Mouse (Mus musculus) limb, embryonic 11.5 days (tissue): ENCODE data around the gene Ablim2. TPM values are rescaled to one million over a fixed set of nuclear protein-coding genes. Genes with fewer than 3 reads are reported as not detected.

Experiments
- ATAC-seq: fragments of 200-750 bp; cut with Nextera tagmentation; 2 replicates; pipeline ENCODE4 v1.8.0; 2017; ENCODE audit warnings: low read depth; ENCODE audit not compliant: insufficient number of reproducible peaks, low FRiP score, low TSS enrichment
- DNase-seq: peaks from one replicate; pipeline ENCODE4 v3.0.0-alpha.2; 2015; ENCODE audit warnings: low spot score
- H3K27ac ChIP-seq: fragments of 300-500 bp; sonication (generic); replicated peaks from 2 replicates; pipeline ENCODE4 v1.5.1; 2014; ENCODE audit warnings: low read depth, mild to moderate bottlenecking, low read length
- H3K27me3 ChIP-seq: fragments of 300-500 bp; sonication (generic); 2 replicates; pipeline ENCODE4 v1.6.1; 2014; ENCODE audit warnings: mild to moderate bottlenecking, low read length, mixed read lengths; ENCODE audit not compliant: control insufficient read depth, insufficient read depth
- H3K36me3 ChIP-seq: fragments of 300-500 bp; sonication (generic); 2 replicates; pipeline ENCODE4 v1.6.1; 2014; ENCODE audit warnings: mild to moderate bottlenecking, low read length, moderate library complexity, mixed read lengths; ENCODE audit not compliant: control insufficient read depth, insufficient read depth
- H3K4me1 ChIP-seq: fragments of 300-500 bp; sonication (generic); 2 replicates; pipeline ENCODE4 v1.6.1; 2014; ENCODE audit warnings: low read length, mixed read lengths; ENCODE audit not compliant: control insufficient read depth, insufficient read depth
- H3K4me2 ChIP-seq: fragments of 300-500 bp; sonication (generic); 2 replicates; pipeline ENCODE4 v1.6.1; 2014; ENCODE audit warnings: low read depth, mild to moderate bottlenecking, moderate library complexity; ENCODE audit not compliant: severe bottlenecking
- H3K4me3 ChIP-seq: fragments of 300-500 bp; sonication (generic); 2 replicates; pipeline ENCODE4 v1.5.1; 2014; ENCODE audit warnings: low read depth, low read length
- H3K9ac ChIP-seq: fragments of 300-500 bp; sonication (generic); 2 replicates; pipeline ENCODE4 v1.6.1; 2014; ENCODE audit warnings: mild to moderate bottlenecking, low read length
- H3K9me3 ChIP-seq: fragments of 300-500 bp; sonication (generic); 2 replicates; pipeline ENCODE4 v1.6.1; 2016; ENCODE audit warnings: low read length; ENCODE audit not compliant: control insufficient read depth
- WGBS: fragments of 180-500 bp; shearing (Covaris S2); extraction: QIAGEN DNeasy Blood & Tissue Kit; methylation state at CpG from one replicate; pipeline ENCODE4 v1.1.7; 2014; 5-methylcytosine and 5-hydroxymethylcytosine counted together
- polyA plus RNA-seq: library from polyadenylated mRNA; unstranded; fragments of >200 nt; fragmentation: Nextera tagmentation; extraction: Ambion mirVana; gene quantifications from 2 replicates; pipeline ENCODE4 v1.2.1, GENCODE M21; 2014

The Ablim2 gene
- polyA plus RNA-seq, 1 experiment from 2014 or later, result 1.3 TPM

GRCm38 (mm10) chr5:35907090-35907489, 149.4 kb downstream of the Ablim2 start:
- no peaks in the 10 kb centered on the region for H3K36me3 ChIP-seq
- no peaks in the 10 kb centered on the region for H3K9me3 ChIP-seq
- peaks cover 20% of the 10 kb centered on the region for H3K4me1 ChIP-seq
- DNase-seq (no peak), ATAC-seq (no peak)
- no peak overlapping the region for H3K9ac ChIP-seq
- H3K27me3 ChIP-seq, result no peaks in the 10 kb centered on the region
- no peak overlapping the region for H3K4me3 ChIP-seq
- 85% methylated on average over 4 of the region's 4 CpGs for WGBS
- no peak overlapping the region for H3K27ac ChIP-seq
- no peak overlapping the region for H3K4me2 ChIP-seq

- H3K4me2 ChIP-seq, result no peak overlapping the region
- no peak overlapping the region for H3K27ac ChIP-seq
- peaks cover 20% of the 10 kb centered on the region for H3K4me1 ChIP-seq
- H3K27me3 ChIP-seq, result no peaks in the 10 kb centered on the region
- H3K9ac ChIP-seq, result no peak overlapping the region
- WGBS, result 50% methylated on average over 15 of the region's 15 CpGs
- ATAC-seq, result no peak; the same call in 1 of the 2 replicates
- no peaks in the 10 kb centered on the region for H3K9me3 ChIP-seq
- H3K36me3 ChIP-seq, result no peaks in the 10 kb centered on the region
- no peak for DNase-seq
- no peak overlapping the region for H3K4me3 ChIP-seq
Observed at GRCm38 (mm10) chr5:35907633-35908426, 150.2 kb downstream of the Ablim2 start.

GRCm38 (mm10) chr5:35908626-35909443, 151.2 kb downstream of the Ablim2 start:
- WGBS, result 82% methylated on average over 13 of the region's 13 CpGs
- Histone ChIP-seq H3K9ac (no peak overlapping the region), H3K36me3 (no peaks in the 10 kb centered on the region), H3K4me1 (peaks cover 20% of the 10 kb centered on the region), H3K4me2 (no peak overlapping the region), H3K4me3 (no peak overlapping the region), H3K27ac (no peak overlapping the region), H3K27me3 (no peaks in the 10 kb centered on the region), H3K9me3 (no peaks in the 10 kb centered on the region)
- DNase-seq (no peak), ATAC-seq (no peak)

- Histone ChIP-seq H3K9me3 (no peaks in the 10 kb centered on the region), H3K9ac (no peak overlapping the region), H3K27ac (no peak overlapping the region), H3K36me3 (no peaks in the 10 kb centered on the region), H3K27me3 (no peaks in the 10 kb centered on the region), H3K4me2 (no peak overlapping the region), H3K4me1 (peaks cover 19% of the 10 kb centered on the region), H3K4me3 (no peak overlapping the region)
- ATAC-seq, result no peak
- no peak for DNase-seq
- WGBS, result 60% methylated on average over 12 of the region's 12 CpGs
Observed at GRCm38 (mm10) chr5:35915629-35916300, 158.1 kb downstream of the Ablim2 start.

- 80% methylated on average over 5 of the region's 5 CpGs for WGBS
- ATAC-seq, result no peak
- H3K4me2 ChIP-seq, result no peak overlapping the region
Observed at GRCm38 (mm10) chr5:35916666-35917065, 159.0 kb downstream of the Ablim2 start.

GRCm38 (mm10) chr5:35918387-35918786, 160.7 kb downstream of the Ablim2 start:
- DNase-seq (no peak), ATAC-seq (no peak)
- Histone ChIP-seq H3K9me3 (no peaks in the 10 kb centered on the region), H3K27ac (0 out of 2 replicates have a peak overlapping the region, but pooled peaks have one; percentile 36), H3K9ac (no peak overlapping the region), H3K4me1 (peaks cover 29% of the 10 kb centered on the region), H3K4me3 (no peak overlapping the region), H3K36me3 (no peaks in the 10 kb centered on the region), H3K4me2 (no peak overlapping the region), H3K27me3 (no peaks in the 10 kb centered on the region)
- WGBS, result 24% methylated on average over 8 of the region's 8 CpGs

More at GRCm38 (mm10) chr5:35916666-35917065, 159.0 kb downstream of the Ablim2 start:
- no peak overlapping the region for H3K27ac ChIP-seq
- H3K36me3 ChIP-seq, result no peaks in the 10 kb centered on the region
- H3K4me1 ChIP-seq, result peaks cover 25% of the 10 kb centered on the region
- no peak overlapping the region for H3K4me3 ChIP-seq
- H3K9me3 ChIP-seq, result no peaks in the 10 kb centered on the region
- H3K27me3 ChIP-seq, result no peaks in the 10 kb centered on the region
- DNase-seq, result no peak
- H3K9ac ChIP-seq, result no peak overlapping the region

GRCm38 (mm10) chr5:35920076-35920475, 162.4 kb downstream of the Ablim2 start:
- H3K27me3 ChIP-seq, result no peaks in the 10 kb centered on the region
- no peak overlapping the region for H3K9ac ChIP-seq
- no peaks in the 10 kb centered on the region for H3K9me3 ChIP-seq
- H3K4me1 ChIP-seq, result peaks cover 35% of the 10 kb centered on the region
- H3K36me3 ChIP-seq, result no peaks in the 10 kb centered on the region
- H3K4me2 ChIP-seq, result no peak overlapping the region
- no peak overlapping the region for H3K27ac ChIP-seq
- no peak overlapping the region for H3K4me3 ChIP-seq
- ATAC-seq (no peak), DNase-seq (no peak)
- 75% methylated on average over 4 of the region's 4 CpGs for WGBS

- Histone ChIP-seq H3K27me3 (no peaks in the 10 kb centered on the region), H3K9ac (no peak overlapping the region)
- ATAC-seq, result no peak
Observed at GRCm38 (mm10) chr5:35920557-35920956, 162.9 kb downstream of the Ablim2 start.

More at GRCm38 (mm10) chr5:35920557-35920956, 162.9 kb downstream of the Ablim2 start:
- Histone ChIP-seq H3K27ac (no peak overlapping the region), H3K4me3 (no peak overlapping the region), H3K4me1 (peaks cover 36% of the 10 kb centered on the region), H3K4me2 (no peak overlapping the region), H3K36me3 (no peaks in the 10 kb centered on the region), H3K9me3 (no peaks in the 10 kb centered on the region)
- no peak for DNase-seq
